Mouse (Mus musculus): ENCODE results near the gene 1700003E16Rik. TPM values are rescaled to one million over a fixed set of nuclear protein-coding genes. Genes with fewer than 3 reads are reported as not detected.

The 1700003E16Rik gene
- total and polyA plus RNA-seq, 3 experiments: 0.15 to 0.50 TPM; not detected in 1

- no peaks in the 10 kb centered on the region for H3K79me2 ChIP-seq (ENCODE audit: control insufficient read depth, insufficient read depth, low read length, poor library complexity)
- no peak for DNase-seq (ENCODE audit: low read depth, low spot score)
- no peaks in the 10 kb centered on the region; a peak in 1 of 4 replicates for H3K36me3 ChIP-seq (ENCODE audit: control insufficient read depth in 1 of 2, insufficient read depth in 2 of 2, low read length in 2 of 2)
- TF ChIP-seq EP300 (IDR thresholded peaks at IDR 0.05; ENCODE audit: low read depth in 1 of 2, low read length in 2 of 2): no peak
- no peak for TF ChIP-seq GABPA (IDR thresholded peaks at IDR 0.05; ENCODE audit: low read depth, low read length)
- TF ChIP-seq BHLHE40 (IDR thresholded peaks at IDR 0.05; ENCODE audit: borderline replicate concordance, low read depth, low read length): no peak
- no peak for TF ChIP-seq SIN3A (IDR thresholded peaks at IDR 0.05; ENCODE audit: low read length)
- TF ChIP-seq MAZ (IDR thresholded peaks at IDR 0.05; ENCODE audit: low read depth, low read length): no peak
- TF ChIP-seq MEF2A (IDR thresholded peaks at IDR 0.05; ENCODE audit: extremely low read depth, insufficient replicate concordance, low read depth, low read length, poor library complexity, severe bottlenecking): no peak
- no peak for TF ChIP-seq GATA1 (IDR thresholded peaks at IDR 0.05; ENCODE audit: low read depth, low read length)
- TF ChIP-seq NELFE (IDR thresholded peaks at IDR 0.05; ENCODE audit: low read depth, low read length): no peak
- TF ChIP-seq POLR2AphosphoS5 (IDR thresholded peaks at IDR 0.05; ENCODE audit: borderline replicate concordance, low read depth, low read length): no peak
- no peak for TF ChIP-seq HCFC1 (IDR thresholded peaks at IDR 0.05; ENCODE audit: low read depth, low read length)
- TF ChIP-seq RAD21 (IDR thresholded peaks at IDR 0.05; ENCODE audit: low read depth, low read length): no peak
- no peak for TF ChIP-seq E2F4 (IDR thresholded peaks at IDR 0.05; ENCODE audit: borderline replicate concordance, low read depth, low read length)
- TF ChIP-seq ETS1 (IDR thresholded peaks at IDR 0.05; ENCODE audit: low read depth, low read length): no peak
- no peak for TF ChIP-seq POLR2AphosphoS2 (IDR thresholded peaks at IDR 0.05; ENCODE audit: low read length)
- TF ChIP-seq USF1 (IDR thresholded peaks at IDR 0.05; ENCODE audit: low read depth, low read length): no peak
- TF ChIP-seq CTCF (IDR thresholded peaks at IDR 0.05 in 2 of 3, conservative IDR thresholded peaks at IDR 0.05 in 1 of 3; ENCODE audit: control insufficient read depth in 1 of 3, insufficient read depth in 1 of 3, low read depth in 2 of 3, low read length in 3 of 3, poor library complexity in 1 of 3, severe bottlenecking in 1 of 3): no peak
- TF ChIP-seq NRF1 (IDR thresholded peaks at IDR 0.05; ENCODE audit: insufficient read depth, low read depth, low read length, poor library complexity, severe bottlenecking): no peak
- TF ChIP-seq TCF12 (IDR thresholded peaks at IDR 0.05; ENCODE audit: low read depth, low read length): no peak
- no peaks in the 10 kb centered on the region for H3K4me1 ChIP-seq (ENCODE audit: control insufficient read depth in 1 of 2, insufficient read depth in 2 of 2, low read length in 2 of 2)
- H3K4me3 ChIP-seq (ENCODE audit: control insufficient read depth in 1 of 2, insufficient read depth in 1 of 2, low read depth in 2 of 2, low read length in 2 of 2): no peak overlapping the region
- H3K27ac ChIP-seq (ENCODE audit: control insufficient read depth, low read depth, low read length): no peak overlapping the region
- H3K9ac ChIP-seq (ENCODE audit: control insufficient read depth, low read depth, low read length, poor library complexity, severe bottlenecking): no peak overlapping the region
- no peaks in the 10 kb centered on the region for H3K9me3 ChIP-seq (replicated peaks; ENCODE audit: insufficient read depth, low read length)
- H3K27me3 ChIP-seq (ENCODE audit: control insufficient read depth in 1 of 2, insufficient read depth in 2 of 2, low read length in 2 of 2): no peaks in the 10 kb centered on the region
Observed at GRCm38 (mm10) chr6:83185895-83186861, 30.0 kb downstream of the 1700003E16Rik start.

DNA sequence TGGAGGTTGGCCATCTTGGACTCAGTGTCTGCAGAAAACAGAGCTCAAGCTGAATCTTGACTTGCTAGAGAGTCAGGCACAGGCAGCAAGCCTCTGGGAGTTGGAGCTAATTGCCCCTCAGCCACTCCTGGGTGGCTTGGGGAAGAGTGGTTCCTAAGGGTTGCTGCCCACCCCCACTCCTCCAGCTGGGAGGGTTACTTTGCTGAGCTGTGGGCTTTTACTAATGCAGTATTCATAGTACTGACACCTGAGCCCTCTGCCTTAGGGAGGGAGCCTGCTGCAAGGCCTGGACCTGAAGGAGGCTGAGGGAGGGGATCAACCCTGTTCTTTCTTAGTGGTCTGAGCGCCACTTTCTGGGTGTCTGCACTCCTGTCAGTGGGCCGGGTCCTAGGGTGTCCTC lies 30.7 kb downstream of the 1700003E16Rik start:
- no peaks in the 10 kb centered on the region; a peak in 1 of 4 replicates for H3K36me3 ChIP-seq (ENCODE audit: control insufficient read depth in 1 of 2, insufficient read depth in 2 of 2, low read length in 2 of 2)

More for the DNA sequence above, 30.7 kb downstream of the 1700003E16Rik start:
- H3K4me3 ChIP-seq (ENCODE audit: control insufficient read depth in 1 of 2, insufficient read depth in 1 of 2, low read depth in 2 of 2, low read length in 2 of 2): no peak overlapping the region
- no peak overlapping the region for H3K27ac ChIP-seq (ENCODE audit: control insufficient read depth, low read depth, low read length)
- no peak for TF ChIP-seq TAL1 (IDR thresholded peaks at IDR 0.05; ENCODE audit: low read length)
- TF ChIP-seq ZKSCAN1 (IDR thresholded peaks at IDR 0.05; ENCODE audit: low read depth, low read length): no peak
- no peak for TF ChIP-seq GABPA (IDR thresholded peaks at IDR 0.05; ENCODE audit: low read depth, low read length)
- TF ChIP-seq RCOR1 (IDR thresholded peaks at IDR 0.05; ENCODE audit: low read depth, low read length): no peak
- TF ChIP-seq MAZ (IDR thresholded peaks at IDR 0.05; ENCODE audit: low read depth, low read length): no peak
- no peak for TF ChIP-seq SMC3 (IDR thresholded peaks at IDR 0.05; ENCODE audit: low read depth, low read length)
- no peak for TF ChIP-seq TCF12 (IDR thresholded peaks at IDR 0.05; ENCODE audit: low read depth, low read length)
- H3K9ac ChIP-seq (ENCODE audit: control insufficient read depth, low read depth, low read length, poor library complexity, severe bottlenecking): no peak overlapping the region
- DNase-seq (ENCODE audit: low read depth, low spot score): no peak
- H3K9me3 ChIP-seq (replicated peaks; ENCODE audit: insufficient read depth, low read length): no peaks in the 10 kb centered on the region
- H3K79me2 ChIP-seq (ENCODE audit: control insufficient read depth, insufficient read depth, low read length, poor library complexity): no peaks in the 10 kb centered on the region
- H3K4me1 ChIP-seq (ENCODE audit: control insufficient read depth in 1 of 2, insufficient read depth in 2 of 2, low read length in 2 of 2): no peaks in the 10 kb centered on the region
- H3K27me3 ChIP-seq (ENCODE audit: control insufficient read depth in 1 of 2, insufficient read depth in 2 of 2, low read length in 2 of 2): no peaks in the 10 kb centered on the region
